Mouse (Mus musculus) liver, embryonic 15.5 days (tissue): ENCODE data around the gene Pde11a. TPM values are rescaled to one million over a fixed set of nuclear protein-coding genes. Genes with fewer than 3 reads are reported as not detected.

Experiments
- ATAC-seq: fragments of 200-750 bp; cut with Nextera tagmentation; 2 replicates; pipeline ENCODE4 v1.8.0; 2017; ENCODE audit warnings: moderate number of reproducible peaks, mild to moderate bottlenecking, moderate library complexity; ENCODE audit not compliant: insufficient read depth
- H3K27ac ChIP-seq: fragments of 300-500 bp; sonication (generic); replicated peaks from 2 replicates; pipeline ENCODE4 v1.5.1; 2015; ENCODE audit warnings: mild to moderate bottlenecking, inconsistent platforms
- H3K27me3 ChIP-seq: fragments of 300-500 bp; sonication (generic); 2 replicates; pipeline ENCODE4 v1.6.1; 2015; ENCODE audit warnings: mild to moderate bottlenecking, inconsistent platforms
- H3K36me3 ChIP-seq: fragments of 300-500 bp; sonication (generic); replicated peaks from 2 replicates; pipeline ENCODE4 v1.6.1; 2015; ENCODE audit warnings: moderate library complexity, mild to moderate bottlenecking, inconsistent platforms
- H3K4me1 ChIP-seq: fragments of 300-500 bp; sonication (generic); replicated peaks from 2 replicates; pipeline ENCODE4 v1.6.1; 2015; ENCODE audit warnings: inconsistent platforms
- H3K4me2 ChIP-seq: fragments of 300-500 bp; sonication (generic); 2 replicates; pipeline ENCODE4 v1.6.1; 2015; ENCODE audit warnings: moderate library complexity, mild to moderate bottlenecking, inconsistent platforms
- H3K4me3 ChIP-seq: fragments of 300-500 bp; sonication (generic); replicated peaks from 2 replicates; pipeline ENCODE4 v1.5.1; 2015; ENCODE audit warnings: mild to moderate bottlenecking, inconsistent platforms
- H3K9ac ChIP-seq: fragments of 300-500 bp; sonication (generic); 2 replicates; pipeline ENCODE4 v1.6.1; 2015; ENCODE audit warnings: moderate library complexity, mild to moderate bottlenecking, inconsistent platforms
- H3K9me3 ChIP-seq: fragments of 300-500 bp; sonication (generic); replicated peaks from 2 replicates; pipeline ENCODE4 v1.6.1; 2016; ENCODE audit warnings: inconsistent platforms
- WGBS: fragments of 180-500 bp; shearing (Covaris S2); methylation state at CpG from one replicate; pipeline ENCODE4 v1.1.7; 2015; ENCODE audit warnings: mixed read lengths; ENCODE audit not compliant: insufficient replicate concordance; 5-methylcytosine and 5-hydroxymethylcytosine counted together
- polyA plus RNA-seq: library from polyadenylated mRNA; unstranded; fragments of >200 nt; fragmentation: Nextera tagmentation; extraction: Ambion mirVana; gene quantifications from 2 replicates; pipeline ENCODE4 v1.2.1, GENCODE M21; 2015

Pde11a gene
- polyA plus RNA-seq, 1 experiment from 2014 or later = not detected

DNA sequence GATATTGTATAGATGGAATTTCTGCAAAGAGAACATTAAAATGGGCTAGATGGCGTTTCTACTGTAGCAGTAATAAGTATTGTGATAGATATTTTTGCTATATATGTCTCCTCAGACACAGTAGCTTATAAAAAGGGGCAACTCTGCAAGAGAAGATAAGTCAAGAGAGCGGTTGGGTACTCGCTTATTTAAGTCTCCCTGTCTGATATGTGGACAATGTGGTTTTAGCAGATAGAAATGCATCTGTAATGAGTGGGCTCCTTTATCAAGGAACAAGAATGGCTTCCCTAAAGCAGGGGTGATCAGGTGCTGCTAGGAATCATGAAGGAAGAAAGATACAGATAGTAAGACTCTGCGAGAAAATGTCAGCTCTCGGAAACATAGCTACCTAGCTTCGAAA is 18.2 kb downstream of the Pde11a start:
- 0 out of 2 replicates have a peak, but pooled peaks cover 11% of the 10 kb centered on the region for H3K4me1 ChIP-seq
- WGBS = 34% methylated on average over 6 of the region's 6 CpGs
- no peaks in the 10 kb centered on the region for H3K27me3 ChIP-seq
- peak; percentile 75 for ATAC-seq
- H3K27ac ChIP-seq = 0 out of 2 replicates have a peak overlapping the region, but pooled peaks have one; percentile 26
- H3K9ac ChIP-seq = no peak overlapping the region
- H3K9me3 ChIP-seq = no peaks in the 10 kb centered on the region
- no peak overlapping the region for H3K4me2 ChIP-seq
- no peak overlapping the region for H3K4me3 ChIP-seq
- no peaks in the 10 kb centered on the region for H3K36me3 ChIP-seq

DNA sequence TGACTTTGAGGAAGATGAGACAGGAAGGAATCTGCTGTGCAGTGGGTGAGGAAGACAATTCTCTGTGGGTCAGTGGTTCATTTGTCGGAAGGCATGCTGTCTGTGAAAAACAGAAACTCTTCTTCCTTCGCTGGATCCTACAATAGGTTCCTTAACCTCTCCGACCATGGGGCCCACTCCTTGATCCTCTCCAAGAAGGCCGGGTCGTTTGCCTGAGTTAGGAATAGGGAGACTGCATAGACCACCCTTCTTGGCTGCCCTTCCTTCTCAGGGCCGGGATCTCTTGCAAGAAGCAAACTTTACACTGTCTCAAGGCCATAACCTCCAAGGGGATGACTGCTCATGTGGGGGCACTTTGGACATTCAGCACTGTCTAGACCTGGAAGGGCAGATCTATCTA is 19.3 kb downstream of the Pde11a start:
- Histone ChIP-seq H3K4me3 (no peak overlapping the region), H3K9me3 (no peaks in the 10 kb centered on the region), H3K4me2 (no peak overlapping the region), H3K36me3 (no peaks in the 10 kb centered on the region), H3K27ac (no peak overlapping the region), H3K9ac (no peak overlapping the region), H3K4me1 (0 out of 2 replicates have a peak, but pooled peaks cover 11% of the 10 kb centered on the region), H3K27me3 (no peaks in the 10 kb centered on the region)
- ATAC-seq = no peak
- 74% methylated on average over 6 of the region's 6 CpGs for WGBS

DNA sequence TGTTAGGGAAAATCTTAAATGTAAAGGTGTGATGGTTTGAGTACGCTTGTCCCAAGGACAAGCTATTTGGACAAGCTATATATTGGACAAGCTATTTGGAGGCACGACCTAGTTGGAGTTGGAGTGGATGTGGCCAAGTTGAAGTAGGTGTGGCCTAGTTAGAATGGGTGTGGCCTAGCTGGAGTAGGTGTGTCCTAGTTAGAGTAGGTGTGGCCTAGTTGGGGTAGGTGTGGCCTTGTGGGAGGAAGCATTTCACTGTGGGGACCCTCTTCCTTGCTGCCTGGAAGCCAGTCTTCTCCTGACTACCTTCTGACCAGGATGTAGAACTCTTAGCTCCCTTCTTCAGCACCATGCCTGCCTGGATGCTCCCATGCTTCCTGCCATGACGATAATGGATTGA is 50.9 kb downstream of the Pde11a start:
- ATAC-seq = no peak

DNA sequence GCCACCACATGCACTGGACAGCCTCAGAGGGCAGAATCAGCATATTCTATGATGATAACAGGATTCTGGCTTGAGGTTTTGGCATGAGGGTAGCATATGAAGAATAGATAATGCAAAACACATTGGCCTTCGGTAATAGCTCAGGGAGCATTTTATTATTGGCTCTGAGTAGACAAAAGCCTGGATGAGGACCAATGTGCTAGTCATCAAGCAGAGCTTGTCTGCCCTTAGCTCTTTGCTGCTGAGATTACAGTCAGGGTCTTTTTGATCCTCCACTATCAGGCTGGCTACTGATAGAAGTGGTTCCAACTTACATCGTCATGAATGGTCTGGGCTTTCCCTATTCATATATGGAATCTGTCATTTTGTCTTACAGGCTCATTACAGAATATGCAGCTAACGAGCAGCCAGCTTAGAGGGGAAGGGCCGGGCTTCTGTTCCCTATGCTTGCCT is 52.3 kb downstream of the Pde11a start:
- H3K9ac ChIP-seq = no peak overlapping the region
- no peak overlapping the region for H3K27ac ChIP-seq
- H3K9me3 ChIP-seq = no peaks in the 10 kb centered on the region
- H3K4me1 ChIP-seq = no peaks in the 10 kb centered on the region
- no peak for ATAC-seq
- H3K36me3 ChIP-seq = no peaks in the 10 kb centered on the region
- no peak overlapping the region for H3K4me2 ChIP-seq
- WGBS = 65% methylated on average over 4 of the region's 4 CpGs
- H3K27me3 ChIP-seq = no peaks in the 10 kb centered on the region
- H3K4me3 ChIP-seq = no peak overlapping the region

More for the DNA sequence above, 50.9 kb downstream of the Pde11a start:
- Histone ChIP-seq H3K9me3 (no peaks in the 10 kb centered on the region), H3K4me1 (no peaks in the 10 kb centered on the region), H3K27ac (no peak overlapping the region), H3K4me2 (no peak overlapping the region), H3K36me3 (no peaks in the 10 kb centered on the region), H3K4me3 (no peak overlapping the region), H3K27me3 (no peaks in the 10 kb centered on the region), H3K9ac (no peak overlapping the region)
- WGBS = 78% methylated on average over 3 of the region's 3 CpGs

DNA sequence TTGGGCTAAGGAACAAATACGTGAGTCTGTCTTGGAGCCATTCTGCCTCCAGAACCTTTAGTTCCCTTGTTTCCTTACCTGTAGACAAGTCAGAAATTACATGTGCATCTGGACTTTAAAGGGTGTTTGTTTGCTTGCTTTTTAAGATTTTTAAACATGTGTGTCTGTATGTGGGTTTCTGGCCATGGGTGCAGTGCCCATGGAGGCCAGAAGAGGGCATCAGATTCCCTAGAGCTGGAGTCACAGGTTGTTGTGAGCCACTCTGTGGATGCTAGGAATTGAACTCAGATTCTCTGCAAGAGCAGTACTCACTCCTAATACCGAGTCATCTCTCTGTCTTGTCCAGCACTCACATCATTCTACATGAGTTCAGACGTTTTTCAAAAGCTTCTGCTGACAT is 53.4 kb downstream of the Pde11a start:
- WGBS = 54% methylated on average over 3 of the region's 3 CpGs
- no peak for ATAC-seq
- no peaks in the 10 kb centered on the region for H3K36me3 ChIP-seq
- no peak overlapping the region for H3K9ac ChIP-seq
- H3K27me3 ChIP-seq = no peaks in the 10 kb centered on the region
- no peak overlapping the region for H3K4me3 ChIP-seq
- H3K27ac ChIP-seq = no peak overlapping the region
- H3K4me1 ChIP-seq = no peaks in the 10 kb centered on the region
- no peak overlapping the region for H3K4me2 ChIP-seq
- H3K9me3 ChIP-seq = no peaks in the 10 kb centered on the region

DNA sequence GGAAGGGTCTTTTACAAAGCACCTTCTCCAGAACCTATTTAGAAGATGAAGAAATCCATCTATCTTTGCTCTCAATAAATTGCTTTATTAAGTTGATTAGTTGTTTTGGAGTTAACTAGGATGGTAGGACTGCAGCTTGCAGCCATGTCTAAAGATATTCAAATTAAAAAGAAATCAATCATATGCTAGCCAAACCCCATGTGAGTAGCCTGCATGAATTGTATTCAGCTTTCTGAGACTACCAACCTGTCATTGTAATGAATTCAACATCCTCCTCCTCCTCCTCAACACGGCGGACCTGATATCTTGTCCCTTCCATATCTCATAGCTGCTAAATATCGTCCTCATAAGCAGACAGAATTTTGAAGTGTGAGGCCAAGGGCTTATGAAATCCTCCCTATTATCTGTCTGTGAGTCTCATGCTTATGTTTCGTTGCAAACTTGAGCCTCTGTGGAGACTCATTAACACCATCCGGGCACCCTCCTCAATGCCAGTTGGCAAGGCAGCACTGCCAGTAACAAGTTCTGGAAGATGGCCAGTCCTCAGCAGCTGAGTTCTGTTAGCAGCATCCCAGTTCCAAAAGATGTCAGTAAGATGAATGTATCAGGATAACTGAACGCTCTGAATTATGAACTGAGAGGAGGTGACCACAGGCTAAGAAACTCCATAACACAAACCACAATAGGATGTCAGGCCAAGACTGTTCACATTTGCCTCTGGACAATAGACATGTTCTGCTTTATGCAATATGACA is 55.0 kb downstream of the Pde11a start:
- 75% methylated on average over 6 of the region's 6 CpGs for WGBS
- no peaks in the 10 kb centered on the region for H3K27me3 ChIP-seq
- no peaks in the 10 kb centered on the region for H3K9me3 ChIP-seq
- no peaks in the 10 kb centered on the region for H3K4me1 ChIP-seq
- no peak for ATAC-seq
- no peak overlapping the region for H3K9ac ChIP-seq
- H3K27ac ChIP-seq = no peak overlapping the region
- no peaks in the 10 kb centered on the region for H3K36me3 ChIP-seq
- no peak overlapping the region for H3K4me2 ChIP-seq
- no peak overlapping the region for H3K4me3 ChIP-seq

DNA sequence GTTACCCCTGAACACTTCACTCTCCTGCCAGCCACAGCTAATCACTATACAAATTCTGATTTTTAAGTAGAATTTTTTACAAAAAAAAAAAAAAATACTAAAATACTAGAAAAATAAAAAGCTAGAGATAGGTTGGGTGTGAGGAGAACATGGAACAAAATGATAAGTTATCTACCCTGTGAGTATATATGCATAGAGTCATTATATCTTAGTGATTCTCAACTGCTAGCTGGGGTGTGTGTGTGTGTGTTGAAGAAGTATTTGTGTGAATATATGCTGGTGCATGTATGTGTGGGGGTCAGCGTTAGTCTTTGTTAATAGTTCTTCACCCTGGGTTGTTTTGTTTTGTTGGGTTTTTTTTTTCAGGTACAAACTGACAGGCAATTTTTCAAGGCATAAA is 69.1 kb downstream of the Pde11a start:
- no peak overlapping the region for H3K4me2 ChIP-seq
- ATAC-seq = 0 out of 2 replicates have a peak, but pooled peaks have one; percentile 51

DNA sequence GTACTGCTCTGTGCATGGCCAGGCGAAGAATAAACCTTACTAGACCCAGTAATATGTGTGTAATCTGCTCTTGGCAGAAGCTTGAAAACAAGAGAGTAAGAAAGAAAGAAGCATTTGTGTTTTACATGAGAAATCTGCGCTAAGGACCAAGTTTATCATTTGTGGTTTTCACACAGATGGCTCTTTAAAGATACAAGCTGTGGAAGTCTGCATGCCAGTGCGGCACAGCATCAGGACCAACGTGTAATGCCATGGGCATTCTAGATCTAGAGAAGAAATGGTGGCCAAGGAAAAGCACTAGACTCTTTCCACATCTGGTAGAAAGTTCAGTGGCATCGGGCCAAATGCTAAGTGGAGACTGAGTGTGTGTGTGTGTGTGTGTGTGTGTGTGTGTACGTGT is 71.2 kb downstream of the Pde11a start:
- Histone ChIP-seq H3K9ac (no peak overlapping the region), H3K27me3 (no peaks in the 10 kb centered on the region), H3K27ac (no peak overlapping the region), H3K4me3 (no peak overlapping the region), H3K4me2 (no peak overlapping the region), H3K9me3 (no peaks in the 10 kb centered on the region), H3K4me1 (peaks cover 11% of the 10 kb centered on the region; the same call in 1 of the 2 replicates), H3K36me3 (no peaks in the 10 kb centered on the region)
- ATAC-seq = no peak
- 71% methylated on average over 6 of the region's 6 CpGs for WGBS

More for the DNA sequence above, 69.1 kb downstream of the Pde11a start:
- no peaks in the 10 kb centered on the region for H3K36me3 ChIP-seq
- no peak overlapping the region for H3K9ac ChIP-seq
- H3K27ac ChIP-seq = no peak overlapping the region
- no peaks in the 10 kb centered on the region for H3K27me3 ChIP-seq
- 34% methylated on average over 1 of the region's 1 CpGs for WGBS
- H3K9me3 ChIP-seq = no peaks in the 10 kb centered on the region
- H3K4me3 ChIP-seq = no peak overlapping the region
- peaks cover 5% of the 10 kb centered on the region; the same call in 1 of the 2 replicates for H3K4me1 ChIP-seq

DNA sequence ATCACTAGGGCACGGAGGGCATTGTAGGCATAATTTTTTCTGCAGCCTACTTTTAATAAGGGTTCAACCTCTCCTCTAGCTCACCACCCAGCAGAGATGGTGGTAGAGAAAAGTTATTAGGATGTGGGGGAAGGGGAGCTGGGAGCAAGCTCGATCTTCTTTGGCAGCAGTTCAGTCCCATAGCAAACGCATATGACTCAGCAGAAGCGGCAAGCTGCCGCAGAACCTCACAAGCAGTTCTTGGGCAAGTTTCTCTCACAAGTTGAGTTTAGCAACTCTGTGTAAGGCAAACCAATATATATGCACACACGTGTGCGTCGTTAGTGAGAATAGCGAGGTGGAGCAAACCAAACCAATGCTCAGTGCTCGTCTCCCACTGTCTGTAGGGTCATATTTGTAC is 72.0 kb downstream of the Pde11a start:
- no peak overlapping the region for H3K9ac ChIP-seq
- WGBS = 72% methylated on average over 10 of the region's 10 CpGs
- H3K4me2 ChIP-seq = no peak overlapping the region
- no peaks in the 10 kb centered on the region for H3K9me3 ChIP-seq
- H3K27ac ChIP-seq = no peak overlapping the region
- peaks cover 11% of the 10 kb centered on the region; the same call in 1 of the 2 replicates for H3K4me1 ChIP-seq
- no peaks in the 10 kb centered on the region for H3K27me3 ChIP-seq
- H3K36me3 ChIP-seq = no peaks in the 10 kb centered on the region
- no peak for ATAC-seq
- H3K4me3 ChIP-seq = no peak overlapping the region

DNA sequence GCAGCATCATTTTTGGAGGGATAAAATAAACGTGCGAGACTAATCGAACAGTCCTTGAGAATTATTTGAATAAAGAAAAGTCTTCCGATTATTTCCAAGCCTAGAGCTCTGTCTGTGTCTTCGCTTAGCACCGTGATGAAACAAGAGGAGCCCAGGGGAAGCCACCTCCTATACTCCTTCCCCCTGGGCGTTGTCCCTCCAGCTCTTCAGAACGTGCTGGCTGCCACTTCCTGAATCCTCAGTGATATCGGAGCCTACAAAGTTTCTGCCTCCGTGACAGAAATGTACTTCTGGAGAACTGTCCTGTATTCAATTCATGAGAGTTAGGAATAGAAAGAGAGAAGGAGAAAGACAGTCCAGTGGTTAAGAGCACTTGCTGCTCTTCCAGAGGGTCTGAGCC is 74.3 kb downstream of the Pde11a start:
- H3K27ac ChIP-seq = no peak overlapping the region
- no peak overlapping the region for H3K4me3 ChIP-seq
- WGBS = 44% methylated on average over 10 of the region's 10 CpGs
- no peak overlapping the region for H3K9ac ChIP-seq
- H3K27me3 ChIP-seq = no peaks in the 10 kb centered on the region
- no peaks in the 10 kb centered on the region for H3K36me3 ChIP-seq
- 0 out of 2 replicates have a peak, but pooled peaks cover 6% of the 10 kb centered on the region for H3K4me1 ChIP-seq
- no peak for ATAC-seq
- H3K9me3 ChIP-seq = no peaks in the 10 kb centered on the region
- no peak overlapping the region for H3K4me2 ChIP-seq

DNA sequence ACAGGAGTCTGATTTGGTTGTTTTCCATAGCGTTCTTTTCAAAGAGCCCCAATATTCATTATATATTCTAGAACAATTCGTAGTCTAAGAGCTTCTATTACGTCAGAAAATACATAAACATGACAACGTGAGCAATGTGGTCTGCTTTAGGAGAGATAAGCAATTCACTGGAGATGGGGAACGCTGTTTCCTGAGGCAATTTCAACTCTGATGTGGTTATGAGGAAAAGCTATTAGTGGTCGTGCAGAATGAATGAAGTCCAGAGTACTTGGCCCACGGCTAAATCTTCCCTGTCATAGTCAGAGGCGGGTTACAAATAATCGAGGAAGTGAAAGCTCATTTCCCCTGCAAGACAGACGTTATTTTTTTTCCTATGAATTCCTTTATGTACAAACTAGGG is 75.9 kb downstream of the Pde11a start:
- WGBS = 24% methylated on average over 10 of the region's 10 CpGs

More for the DNA sequence above, 75.9 kb downstream of the Pde11a start:
- Histone ChIP-seq H3K27ac (no peak overlapping the region), H3K27me3 (no peaks in the 10 kb centered on the region), H3K9me3 (no peaks in the 10 kb centered on the region), H3K36me3 (no peaks in the 10 kb centered on the region), H3K4me1 (0 out of 2 replicates have a peak, but pooled peaks cover 6% of the 10 kb centered on the region), H3K9ac (no peak overlapping the region), H3K4me2 (no peak overlapping the region), H3K4me3 (no peak overlapping the region)
- no peak for ATAC-seq
